Mouse (Mus musculus) kidney, adult 2 months (tissue): ENCODE measurements around the gene Cd40. TPM values are rescaled to one million over a fixed set of nuclear protein-coding genes. Genes with fewer than 3 reads are reported as not detected.
A peak's percentile ranks its signal among the peaks of the same experiment; 100 is the strongest.

ENCODE experiments used
- DNase-seq: peaks from one replicate; pipeline ENCODE4 v3.0.0; 2021
- H3K27ac ChIP-seq: fragments of 200-500 bp; 2 replicates; pipeline ENCODE4 v1.5.1; 2012; ENCODE audit warnings: low read depth, low read length, control low read depth, inconsistent platforms; ENCODE audit not compliant: insufficient read depth
- H3K27me3 ChIP-seq: fragments of 200-500 bp; replicated peaks from 2 replicates; pipeline ENCODE4 v1.6.1; 2012; ENCODE audit warnings: mild to moderate bottlenecking, moderate library complexity, low read length, inconsistent platforms; ENCODE audit not compliant: control insufficient read depth, insufficient read depth
- H3K36me3 ChIP-seq: fragments of 200-500 bp; 2 replicates; pipeline ENCODE4 v1.6.1; 2012; ENCODE audit warnings: mild to moderate bottlenecking, moderate library complexity, low read length, inconsistent platforms; ENCODE audit not compliant: control insufficient read depth, insufficient read depth
- H3K4me1 ChIP-seq: fragments of 200-500 bp; 2 replicates; pipeline ENCODE4 v1.6.1; 2011; ENCODE audit warnings: low read length; ENCODE audit not compliant: control insufficient read depth, insufficient read depth
- H3K4me3 ChIP-seq: fragments of 200-500 bp; 2 replicates; pipeline ENCODE4 v1.5.1; 2011; ENCODE audit warnings: mild to moderate bottlenecking, low read depth, low read length, control low read depth; ENCODE audit not compliant: insufficient read depth
- CTCF ChIP-seq: fragments of 200-500 bp; conservative IDR thresholded peaks from 2 replicates; pipeline ENCODE4 v1.5.1; 2011; ENCODE audit warnings: low read depth, mild to moderate bottlenecking, control low read depth, low read length, moderate library complexity, mixed read lengths; ENCODE audit not compliant: insufficient read depth, insufficient read length
- POLR2A ChIP-seq: fragments of 200-500 bp; IDR thresholded peaks from one replicate; pipeline ENCODE4 v1.6.1; 2011; ENCODE audit warnings: low read depth, low read length, control low read depth
- WGBS: fragments of 180-500 bp; shearing (Covaris S2); methylation state at CpG from one replicate; pipeline ENCODE4 v1.1.7; 2018; 5-methylcytosine and 5-hydroxymethylcytosine counted together
- polyA plus RNA-seq: library from polyadenylated mRNA; depleted of rRNA; stranded (reverse); fragments of >200 nt; gene quantifications from 2 replicates; pipeline ENCODE4 v1.2.3, GENCODE M21; 2012; rRNA removed

Cd40 gene
- polyA plus RNA-seq, 1 experiment, result 11.2 TPM

DNA sequence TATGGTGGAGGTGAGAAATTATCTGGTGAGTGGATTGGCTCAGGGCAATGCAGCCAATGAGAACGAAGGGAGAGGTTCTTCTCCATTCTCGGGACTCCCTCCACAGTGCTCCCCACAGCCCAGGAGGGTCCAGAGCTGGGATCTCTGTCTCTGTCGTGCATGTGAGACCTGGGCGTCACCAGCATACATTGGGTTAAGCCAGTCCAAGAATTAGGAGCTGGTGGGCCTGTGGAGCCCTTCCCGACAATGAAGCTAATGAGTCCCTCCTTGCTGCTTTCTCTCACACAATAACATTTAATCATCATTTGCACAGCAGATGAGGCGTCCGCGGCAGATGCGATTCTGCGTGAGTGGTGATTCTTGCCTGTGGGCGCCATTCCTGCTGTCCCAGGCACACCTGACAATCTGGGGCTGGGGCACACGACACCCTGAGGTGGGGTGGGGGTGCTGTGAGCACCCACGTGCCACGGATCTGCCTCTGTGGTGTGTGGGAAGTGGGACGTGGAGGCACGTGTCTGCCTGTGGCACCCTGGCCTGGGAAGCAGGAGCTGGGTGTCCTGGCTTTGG, 50.2 kb downstream of the Cd40 start:
- no peak overlapping the region for H3K27ac ChIP-seq

GRCm38 (mm10) chr2:165106585-165106984, 51.2 kb downstream of the Cd40 start:
- Histone ChIP-seq H3K4me3 (no peak overlapping the region), H3K27me3 (no peaks in the 10 kb centered on the region), H3K27ac (no peak overlapping the region), H3K4me1 (no peaks in the 10 kb centered on the region), H3K36me3 (no peaks in the 10 kb centered on the region)
- TF ChIP-seq CTCF (no peak), POLR2A (no peak)
- 13% methylated on average over 18 of the region's 18 CpGs for WGBS
- no peak for DNase-seq

More for the DNA sequence above, 50.2 kb downstream of the Cd40 start:
- no peak overlapping the region for H3K4me3 ChIP-seq
- DNase-seq, result no peak
- no peaks in the 10 kb centered on the region for H3K4me1 ChIP-seq
- no peaks in the 10 kb centered on the region for H3K27me3 ChIP-seq
- 64% methylated on average over 16 of the region's 16 CpGs for WGBS
- H3K36me3 ChIP-seq, result no peaks in the 10 kb centered on the region
- TF ChIP-seq CTCF (no peak), POLR2A (no peak)

DNA sequence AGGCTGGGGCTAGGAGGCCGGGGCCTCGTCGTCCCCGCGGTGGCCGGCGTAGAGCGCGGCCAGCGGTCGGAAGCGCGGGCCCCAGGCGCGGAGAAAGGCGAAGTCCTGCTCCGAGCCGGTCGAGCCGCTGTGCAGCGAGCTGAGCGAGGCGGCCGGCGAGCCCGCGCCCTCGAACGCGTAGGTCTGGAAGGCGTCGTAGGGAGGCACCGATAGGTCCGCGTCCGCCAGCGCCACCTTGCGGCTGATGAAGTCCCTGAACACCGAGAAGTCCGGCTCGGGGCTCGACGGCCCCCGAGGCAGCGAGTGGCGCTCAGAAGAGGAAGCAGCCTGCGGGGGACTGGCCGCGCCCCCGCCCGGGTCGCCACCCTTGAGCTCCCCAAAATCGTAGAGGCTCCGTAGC, 56.7 kb downstream of the Cd40 start:
- no peak overlapping the region for H3K27ac ChIP-seq
- under 1% methylated on average over 54 of the region's 54 CpGs for WGBS
- no peaks in the 10 kb centered on the region for H3K4me1 ChIP-seq
- peak; percentile 73 for TF ChIP-seq CTCF
- no peak for TF ChIP-seq POLR2A
- H3K27me3 ChIP-seq, result no peaks in the 10 kb centered on the region
- peak; percentile 75 for DNase-seq
- H3K4me3 ChIP-seq, result no peak overlapping the region
- no peaks in the 10 kb centered on the region for H3K36me3 ChIP-seq

GRCm38 (mm10) chr2:165113733-165114132, 58.3 kb downstream of the Cd40 start:
- Histone ChIP-seq H3K27me3 (no peaks in the 10 kb centered on the region), H3K4me3 (no peak overlapping the region), H3K4me1 (no peaks in the 10 kb centered on the region), H3K36me3 (no peaks in the 10 kb centered on the region), H3K27ac (no peak overlapping the region)
- TF ChIP-seq POLR2A, result no peak
- no peak for TF ChIP-seq CTCF
- WGBS, result 13% methylated on average over 11 of the region's 11 CpGs
- no peak for DNase-seq

GRCm38 (mm10) chr2:165120765-165121164, 65.3 kb downstream of the Cd40 start:
- no peak overlapping the region for H3K4me3 ChIP-seq
- H3K27me3 ChIP-seq, result no peaks in the 10 kb centered on the region
- no peaks in the 10 kb centered on the region for H3K36me3 ChIP-seq
- H3K27ac ChIP-seq, result no peak overlapping the region
- WGBS, result 58% methylated on average over 9 of the region's 9 CpGs
- no peak for TF ChIP-seq CTCF
- no peak for TF ChIP-seq POLR2A
- no peaks in the 10 kb centered on the region for H3K4me1 ChIP-seq
- no peak for DNase-seq

GRCm38 (mm10) chr2:165121206-165121840, 65.9 kb downstream of the Cd40 start:
- no peak for TF ChIP-seq POLR2A
- TF ChIP-seq CTCF, result no peak

More at GRCm38 (mm10) chr2:165121206-165121840, 65.9 kb downstream of the Cd40 start:
- Histone ChIP-seq H3K4me1 (no peaks in the 10 kb centered on the region), H3K27ac (no peak overlapping the region), H3K36me3 (no peaks in the 10 kb centered on the region), H3K27me3 (no peaks in the 10 kb centered on the region), H3K4me3 (no peak overlapping the region)
- WGBS, result 23% methylated on average over 10 of the region's 10 CpGs
- DNase-seq, result no peak

Other genes with a start within 250 kb of the Cd40 start
- 11.7 and 11.8 TPM in 2 replicates for gene Zswim1, start 232.9 kb upstream of the Cd40 start, polyA plus RNA-seq
- gene Spata25, start 227.1 kb upstream of the Cd40 start, polyA plus RNA-seq, result 0.20 TPM in 1 of 2 replicates, not detected in the other
- gene Ctsa, start 222.8 kb upstream of the Cd40 start, polyA plus RNA-seq, result 504 and 687 TPM in 2 replicates
- 3.7 and 4.7 TPM in 2 replicates for gene Neurl2, start 222.2 kb upstream of the Cd40 start, polyA plus RNA-seq
- 39.6 and 41.5 TPM in 2 replicates for gene Pltp, start 197.9 kb upstream of the Cd40 start, polyA plus RNA-seq
- 37.2 and 43.1 TPM in 2 replicates for gene Pcif1, start 176.3 kb upstream of the Cd40 start, polyA plus RNA-seq
- gene Zfp335, start 143.9 kb upstream of the Cd40 start, polyA plus RNA-seq, result 20.4 and 25.7 TPM in 2 replicates
- 1.7 and 1.8 TPM in 2 replicates for gene Mmp9, start 114.8 kb upstream of the Cd40 start, polyA plus RNA-seq
- gene Slc12a5, start 94.8 kb upstream of the Cd40 start, polyA plus RNA-seq, result 1.5 and 2.2 TPM in 2 replicates
- 31.3 and 34.4 TPM in 2 replicates for gene Ncoa5, start 20.8 kb upstream of the Cd40 start, polyA plus RNA-seq
- gene 1700025C18Rik, start 35.1 kb downstream of the Cd40 start, polyA plus RNA-seq, result not detected in 2 replicates
- 0.05 and 0.19 TPM in 2 replicates for gene Cdh22, start 179.2 kb downstream of the Cd40 start, polyA plus RNA-seq
- 64.1 and 69.8 TPM in 2 replicates for gene Slc35c2, start 232.2 kb downstream of the Cd40 start, polyA plus RNA-seq